Mouse (Mus musculus): ENCODE measurements around the gene Tmem217. TPM values are rescaled to one million over a fixed set of nuclear protein-coding genes. Genes with fewer than 3 reads are reported as not detected.

The Tmem217 gene
- polyA plus RNA-seq, 1 experiment from 2014 or later, result 1.0 TPM

Small RNAs within 50 kb of the gene (microRNA-seq; reads per million reads assigned to microRNA genes)
- not detected for gene Mir7667

Other genes starting within 250 kb of the Tmem217 start
- 0.71 and 0.73 TPM in 2 replicates for gene Pi16, start 234.7 kb downstream of the Tmem217 start, polyA plus RNA-seq (2016; fragmentation: Nextera tagmentation; extraction: Ambion mirVana)
- 255 and 270 TPM in 2 replicates for gene Mtch1, start 204.5 kb downstream of the Tmem217 start, polyA plus RNA-seq (2016; fragmentation: Nextera tagmentation; extraction: Ambion mirVana)
- gene Fgd2, start 191.5 kb downstream of the Tmem217 start, polyA plus RNA-seq (2016; fragmentation: Nextera tagmentation; extraction: Ambion mirVana), result 5.4 and 6.3 TPM in 2 replicates
- 32.2 and 33.1 TPM in 2 replicates for gene Pim1, start 61.6 kb downstream of the Tmem217 start, polyA plus RNA-seq (2016; fragmentation: Nextera tagmentation; extraction: Ambion mirVana)
- not detected in 2 replicates for gene Gm17657, start 2.7 kb downstream of the Tmem217 start, polyA plus RNA-seq (2016; fragmentation: Nextera tagmentation; extraction: Ambion mirVana)
- 18.3 and 19.3 TPM in 2 replicates for gene Tbc1d22b, start 2.6 kb downstream of the Tmem217 start, polyA plus RNA-seq (2016; fragmentation: Nextera tagmentation; extraction: Ambion mirVana)
- gene Rnf8, start 62.4 kb upstream of the Tmem217 start, polyA plus RNA-seq (2016; fragmentation: Nextera tagmentation; extraction: Ambion mirVana), result 120 and 124 TPM in 2 replicates
- 3.6 and 3.9 TPM in 2 replicates for gene Gm28043, start 62.5 kb upstream of the Tmem217 start, polyA plus RNA-seq (2016; fragmentation: Nextera tagmentation; extraction: Ambion mirVana)
- gene Cmtr1, start 108.2 kb upstream of the Tmem217 start, polyA plus RNA-seq (2016; fragmentation: Nextera tagmentation; extraction: Ambion mirVana), result 139 and 156 TPM in 2 replicates
- gene Ccdc167, start 164.7 kb upstream of the Tmem217 start, polyA plus RNA-seq (2016; fragmentation: Nextera tagmentation; extraction: Ambion mirVana), result 16.0 and 17.9 TPM in 2 replicates

Measured in forebrain, embryonic 10.5 days (tissue).